Mouse (Mus musculus): ENCODE data around the gene Znfx1.

The Znfx1 gene

DNA sequence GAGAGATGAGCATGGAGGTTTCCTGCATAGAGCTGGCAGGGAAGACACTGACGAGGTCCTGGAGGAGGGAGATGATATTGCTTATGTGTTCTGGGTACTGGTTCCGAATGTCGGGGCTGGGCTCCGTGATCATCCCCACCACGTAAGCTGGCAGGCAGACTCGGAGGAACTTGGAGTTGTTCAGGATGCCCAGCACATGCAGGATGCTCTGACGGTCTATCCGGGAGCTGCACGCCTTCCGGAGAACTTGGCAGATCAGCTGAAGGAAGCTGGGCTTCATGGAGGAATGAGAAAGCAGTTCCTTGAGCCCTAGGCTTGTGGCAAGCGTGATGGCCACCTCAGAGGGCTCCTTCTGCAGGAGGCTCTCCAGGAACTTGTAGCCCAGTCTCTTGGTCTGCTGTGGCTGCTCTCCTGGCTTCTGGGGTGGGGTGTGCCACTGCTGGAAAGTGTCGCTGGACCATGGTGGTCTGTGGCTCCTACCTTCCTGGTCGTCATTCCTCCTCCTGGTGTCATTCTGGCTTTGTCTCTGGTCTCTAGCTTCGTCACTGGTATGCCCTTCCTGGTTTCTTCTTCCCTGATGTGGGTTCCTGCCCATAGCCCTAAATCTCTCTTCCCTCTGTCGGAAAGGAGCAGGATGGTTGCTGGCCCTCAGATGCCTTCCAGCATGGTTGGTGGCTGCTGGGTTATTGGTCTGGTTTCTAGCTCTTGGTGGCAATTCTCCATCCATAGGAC is 6.4 kb downstream of the Znfx1 start:
- in situ Hi-C loops (cut with MboI, MseI) = no loop called here

DNA sequence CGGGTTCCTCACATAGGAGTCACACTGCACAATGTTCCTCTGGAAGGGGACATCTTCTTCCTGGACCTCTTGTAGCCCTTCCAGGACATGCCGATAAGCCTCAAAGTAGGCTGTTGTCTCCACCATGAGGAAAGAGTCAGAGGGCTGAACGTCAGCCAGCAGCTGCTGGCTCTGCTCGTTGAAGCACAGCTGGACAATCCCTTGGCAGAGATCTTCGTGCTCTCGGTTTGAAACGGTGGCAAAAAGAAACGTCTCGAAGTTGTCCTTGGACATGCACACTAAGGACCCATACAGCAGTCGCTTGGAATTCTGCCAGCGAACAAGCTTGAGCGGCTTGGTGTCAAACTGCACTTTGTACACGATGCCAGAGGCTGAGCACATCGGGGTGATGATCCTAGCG is 7.4 kb downstream of the Znfx1 start:
- in situ Hi-C loops (cut with MboI, MseI) = no loop called here

DNA sequence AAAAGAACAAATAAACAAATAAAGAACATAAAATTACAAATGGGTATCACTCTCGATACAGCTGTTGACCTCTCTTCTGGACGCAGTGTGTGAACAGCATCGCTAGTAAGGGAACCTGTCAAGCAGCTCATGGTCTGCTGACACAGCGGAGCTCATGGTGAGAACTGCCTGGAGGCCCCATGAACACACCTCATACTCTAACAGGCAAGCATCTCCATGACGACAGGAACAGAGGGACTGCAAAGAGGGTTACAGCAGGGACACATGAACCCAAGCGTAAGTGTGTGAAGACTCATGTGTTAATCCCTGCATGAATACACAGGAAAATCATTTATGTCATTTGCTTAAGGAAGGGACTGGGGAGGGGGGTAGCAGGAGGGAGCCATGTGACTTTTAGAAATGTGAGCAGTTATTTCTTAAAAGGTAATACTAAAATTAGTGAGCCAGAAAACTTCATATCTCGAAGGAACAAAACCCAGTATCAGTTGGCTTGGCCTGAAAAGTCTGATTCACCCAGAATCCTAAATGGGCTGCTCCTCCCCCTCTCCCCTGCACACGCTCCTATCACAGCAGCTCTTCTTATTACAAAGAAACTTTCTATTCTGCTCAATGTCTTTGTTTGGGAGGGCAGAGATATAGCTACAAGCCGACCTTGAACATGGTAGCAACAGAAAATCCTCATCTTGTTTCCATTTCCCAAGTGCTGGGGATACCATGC is 9.5 kb downstream of the Znfx1 start:
- in situ Hi-C loops (cut with MboI, MseI) = no loop called here

DNA sequence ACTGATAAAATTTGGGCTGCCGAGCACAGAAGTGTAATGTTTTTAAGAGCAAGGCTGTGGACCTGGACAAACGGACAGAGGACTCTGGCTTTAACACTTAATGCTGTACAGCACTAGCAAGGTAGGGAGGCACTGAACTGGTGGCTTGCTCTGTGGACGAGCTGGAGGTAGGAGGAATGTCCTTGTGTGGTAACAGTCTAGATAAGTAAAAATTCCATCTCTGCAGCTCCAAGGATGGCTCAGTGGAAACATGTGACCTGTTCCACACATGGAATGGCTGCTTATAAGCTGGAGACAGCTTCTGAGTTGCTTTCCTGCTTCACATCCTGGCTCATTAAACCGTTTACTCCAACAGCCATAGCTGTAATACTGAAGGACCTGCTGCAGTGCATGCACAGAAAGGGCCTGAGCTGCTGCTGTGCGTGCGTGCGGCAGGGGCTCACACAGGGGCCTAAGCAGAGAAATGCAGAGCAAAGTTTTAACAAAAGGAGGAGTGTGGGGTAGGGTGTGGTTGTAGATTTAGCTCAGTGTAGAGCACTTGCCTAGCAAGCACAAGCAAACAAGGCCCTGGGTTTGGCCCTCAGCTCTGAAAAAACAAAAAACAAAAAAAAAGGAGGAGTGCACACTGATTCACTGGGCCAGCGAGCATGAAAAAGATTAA is 14.0 kb downstream of the Znfx1 start:
- in situ Hi-C loops (cut with MboI, MseI) = no loop called here

DNA sequence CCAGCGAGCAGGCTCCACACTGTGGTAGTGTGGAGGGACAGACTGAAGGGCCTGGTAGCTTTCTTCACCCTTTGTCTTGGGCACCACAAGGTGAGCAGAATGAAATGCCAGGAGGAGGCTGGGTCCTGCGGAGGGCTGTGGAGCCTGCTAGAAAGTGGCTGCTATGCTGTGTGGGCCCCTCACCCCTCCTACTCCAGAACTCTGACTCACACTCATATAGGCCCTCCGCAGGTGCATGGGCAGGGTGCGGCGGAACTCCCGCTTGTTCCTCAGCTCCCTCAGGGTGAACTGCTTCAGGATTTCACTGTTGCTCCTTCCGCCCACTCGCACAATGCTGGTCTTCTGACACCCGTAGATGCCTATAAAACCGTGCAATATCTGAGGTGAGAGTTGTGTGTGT is 14.6 kb downstream of the Znfx1 start:
- in situ Hi-C loops (cut with MboI, MseI) = no loop called here

DNA sequence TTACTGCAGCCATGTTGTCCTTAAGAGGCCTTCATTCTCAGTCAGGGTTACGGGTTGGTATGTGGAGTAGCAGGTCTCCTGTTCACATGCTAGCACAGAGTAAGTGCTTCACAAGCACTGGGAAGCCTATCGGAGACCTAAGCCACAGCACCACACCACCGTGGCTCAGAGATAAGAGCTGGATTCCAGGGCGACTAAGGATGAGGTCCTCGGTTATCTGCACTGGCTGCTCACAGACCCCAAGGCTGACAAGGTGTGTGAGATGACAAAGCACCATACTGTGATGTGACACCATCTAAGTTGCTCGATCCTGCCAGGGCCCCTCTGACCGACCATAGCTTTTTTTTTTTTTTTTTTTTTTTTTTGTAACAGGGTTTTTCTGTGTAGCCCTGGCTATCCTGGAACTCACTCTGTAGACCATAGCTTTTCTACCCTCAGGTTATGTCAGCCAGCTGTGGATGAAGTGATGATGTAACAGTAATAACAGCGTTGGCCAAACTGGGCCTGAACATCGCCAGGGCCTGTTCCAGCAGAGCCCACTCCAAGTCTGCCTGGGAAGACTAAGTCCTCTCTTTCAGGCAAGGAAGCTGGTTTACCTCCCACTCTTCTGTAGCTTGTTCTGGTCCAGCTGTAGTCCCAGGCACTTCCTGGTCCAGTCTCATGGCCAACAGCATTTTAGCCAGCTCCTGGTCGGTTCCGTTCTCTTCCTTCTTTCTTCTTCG is 19.3 kb downstream of the Znfx1 start:
- in situ Hi-C loops (cut with MboI, MseI) = no loop called here

DNA sequence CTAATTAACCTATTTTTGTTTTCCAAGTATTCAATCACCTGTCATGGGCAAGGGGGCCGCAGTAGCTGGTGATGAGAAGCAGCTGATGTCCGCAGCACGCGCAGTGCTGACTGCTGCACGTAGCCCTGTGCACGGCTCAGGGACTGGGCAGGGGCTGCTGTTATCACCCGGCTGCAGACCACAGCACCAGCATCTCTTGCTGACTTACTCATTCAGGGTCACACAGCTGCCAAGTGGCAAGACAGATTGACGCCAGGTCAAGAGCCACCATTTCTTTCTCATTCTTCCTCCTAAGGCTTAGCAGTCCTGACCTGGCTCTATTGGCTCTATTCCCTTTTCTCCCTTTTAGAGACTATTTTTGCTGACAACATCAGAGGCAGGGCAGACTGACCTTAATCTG is 23.4 kb downstream of the Znfx1 start:
- in situ Hi-C loops (cut with MboI, MseI) = loop anchor here in 1 of 2 experiments (10.0 kb wide), 1 partner anchor 1855 kb away; no protein-coding TSS in a partner anchor

DNA sequence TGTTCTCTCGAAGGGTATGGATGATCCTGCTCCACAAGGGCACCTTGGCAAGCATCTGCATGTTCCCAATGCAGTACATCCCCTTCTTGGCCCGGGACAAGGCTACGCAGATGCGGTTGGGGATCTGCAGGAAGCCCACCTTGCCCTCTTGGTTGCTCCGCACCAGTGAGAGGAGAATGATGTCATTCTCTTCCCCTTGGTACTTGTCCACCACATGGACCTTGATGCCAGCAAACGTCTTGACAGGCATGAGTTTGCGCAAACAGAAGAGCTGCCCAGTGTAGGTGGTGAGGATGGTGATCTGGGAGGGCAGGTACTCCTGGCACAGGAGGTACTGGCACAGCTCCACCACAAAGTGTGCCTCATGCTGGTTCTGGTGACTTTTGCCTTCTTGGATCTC is 24.1 kb downstream of the Znfx1 start:
- in situ Hi-C loops (cut with MboI, MseI) = loop anchor here in 1 of 2 experiments (10.0 kb wide), 1 partner anchor 1854 kb away; no protein-coding TSS in a partner anchor

DNA sequence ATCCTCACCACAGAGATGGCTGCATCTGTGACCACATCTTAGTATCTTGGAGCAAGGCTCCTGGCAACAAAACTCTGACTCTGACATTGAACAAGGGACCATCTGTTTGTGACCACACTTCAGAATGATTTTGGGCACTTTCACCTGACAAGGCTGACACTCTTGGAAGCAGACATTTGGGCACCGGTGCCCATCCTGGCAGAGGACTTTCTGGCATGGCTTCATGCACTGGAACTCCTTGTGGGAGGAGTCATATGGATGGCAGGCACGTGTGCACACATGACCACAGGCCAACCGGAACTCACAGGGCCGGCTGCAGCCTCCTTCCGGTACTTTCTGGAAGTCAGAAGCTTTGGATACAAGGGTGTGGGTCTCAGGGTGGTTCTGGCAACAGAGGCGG is 24.5 kb downstream of the Znfx1 start:
- in situ Hi-C loops (cut with MboI, MseI) = loop anchor here in 1 of 2 experiments (10.0 kb wide), 1 partner anchor 1853 kb away; no protein-coding TSS in a partner anchor

DNA sequence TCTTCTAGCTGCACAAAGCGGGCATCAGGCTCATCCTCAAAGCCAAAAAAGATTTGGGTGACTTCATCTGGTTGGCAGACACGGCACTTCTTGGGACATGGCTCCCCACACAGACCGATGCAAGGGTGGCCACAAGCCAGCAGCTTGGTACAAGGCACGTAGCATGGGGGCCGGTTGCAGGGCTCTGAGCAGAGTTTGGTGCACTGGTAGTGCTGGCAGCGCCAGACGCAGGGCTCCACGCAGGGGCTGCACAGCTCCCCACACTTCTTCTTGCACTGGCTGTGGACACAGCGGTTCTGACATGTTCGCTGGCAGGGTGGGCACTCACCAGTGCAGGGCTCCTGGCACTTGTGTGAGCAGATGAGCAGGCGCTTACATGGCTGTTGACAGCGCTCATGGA is 25.1 kb downstream of the Znfx1 start:
- in situ Hi-C loops (cut with MboI, MseI) = loop anchor here in 1 of 2 experiments (10.0 kb wide), 1 partner anchor 1853 kb away; no protein-coding TSS in a partner anchor

DNA sequence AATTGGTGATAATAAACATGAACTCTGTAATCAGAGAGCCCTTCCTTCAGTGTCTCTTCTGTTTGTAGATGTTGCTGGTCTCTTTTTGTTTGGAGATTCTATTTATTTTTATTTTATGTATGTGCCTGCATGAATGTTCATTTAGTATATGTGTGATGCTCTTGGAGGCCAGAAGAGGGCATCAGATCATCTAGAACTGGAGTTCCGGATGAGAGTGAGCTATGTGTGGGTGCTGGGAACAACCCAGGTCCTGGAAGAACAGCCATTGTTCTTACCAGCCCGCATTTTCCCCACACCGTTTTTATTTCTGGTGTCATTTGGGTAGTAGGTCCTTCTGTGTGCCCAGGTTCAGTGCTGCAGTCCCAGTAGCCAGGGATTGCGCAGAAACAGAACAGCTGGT is 32.3 kb downstream of the Znfx1 start:
- in situ Hi-C loops (cut with MboI, MseI) = loop anchor here in 1 of 2 experiments (10.0 kb wide), 1 partner anchor 1846 kb away; no protein-coding TSS in a partner anchor

DNA sequence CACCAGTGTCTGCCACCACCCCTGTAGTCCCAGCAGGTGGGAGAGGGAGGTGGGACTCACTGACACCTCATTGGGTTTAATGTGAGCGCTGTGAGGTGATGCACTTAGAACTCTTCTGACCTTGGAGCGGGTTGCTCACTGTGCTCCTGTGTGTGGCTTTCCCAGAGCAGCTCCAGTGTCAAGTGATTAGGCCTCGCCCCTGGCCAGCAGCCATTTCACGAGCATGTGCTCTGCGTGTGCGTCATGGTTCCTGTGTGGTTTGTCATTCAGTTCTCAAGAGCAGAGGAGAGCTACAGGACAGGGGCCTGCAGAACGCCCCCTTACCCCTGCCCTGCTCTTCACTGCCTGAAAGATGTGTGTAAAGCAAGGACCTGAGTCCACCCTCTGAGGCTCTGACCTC is 34.3 kb downstream of the Znfx1 start:
- in situ Hi-C loops (cut with MboI, MseI) = no loop called here

DNA sequence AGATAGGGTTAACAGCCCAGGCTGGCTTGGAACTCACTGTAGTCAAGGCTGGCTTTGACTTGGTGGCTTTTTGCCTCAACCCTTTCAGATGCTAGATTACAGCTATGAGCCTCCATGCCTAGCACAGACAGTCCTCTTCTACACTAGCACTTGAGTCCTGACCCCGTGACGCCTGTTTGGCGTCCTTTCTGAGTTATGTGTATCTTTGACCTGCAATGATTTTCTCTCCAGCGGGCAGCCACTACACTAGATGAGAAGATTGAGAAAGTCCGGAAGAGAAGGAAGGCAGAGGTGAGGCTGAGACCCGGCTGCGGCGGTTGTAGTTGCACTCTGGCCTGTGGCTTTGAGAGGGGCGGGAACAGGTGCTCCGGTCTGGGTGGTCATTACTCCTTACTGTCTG is 43.4 kb downstream of the Znfx1 start:
- in situ Hi-C loops (cut with MboI, MseI) = no loop called here

DNA sequence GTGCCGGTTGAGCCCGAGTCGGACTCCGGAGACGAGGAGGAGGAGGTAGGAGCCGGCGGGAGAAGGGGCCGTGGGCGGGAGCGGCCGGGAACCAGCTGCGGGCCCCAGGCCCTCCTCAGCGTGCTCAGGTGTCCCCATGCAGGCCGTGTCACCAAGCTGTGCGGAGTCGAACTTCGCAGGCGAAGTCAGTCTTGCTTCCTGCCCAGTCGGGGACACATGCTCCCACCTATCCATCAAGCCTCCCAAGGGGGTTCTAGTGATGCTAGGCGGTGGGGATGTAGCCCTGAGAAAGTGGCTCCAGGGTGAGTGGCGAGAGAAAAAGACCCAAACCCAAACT is 47.5 kb downstream of the Znfx1 start:
- in situ Hi-C loops (cut with MboI, MseI) = no loop called here

DNA sequence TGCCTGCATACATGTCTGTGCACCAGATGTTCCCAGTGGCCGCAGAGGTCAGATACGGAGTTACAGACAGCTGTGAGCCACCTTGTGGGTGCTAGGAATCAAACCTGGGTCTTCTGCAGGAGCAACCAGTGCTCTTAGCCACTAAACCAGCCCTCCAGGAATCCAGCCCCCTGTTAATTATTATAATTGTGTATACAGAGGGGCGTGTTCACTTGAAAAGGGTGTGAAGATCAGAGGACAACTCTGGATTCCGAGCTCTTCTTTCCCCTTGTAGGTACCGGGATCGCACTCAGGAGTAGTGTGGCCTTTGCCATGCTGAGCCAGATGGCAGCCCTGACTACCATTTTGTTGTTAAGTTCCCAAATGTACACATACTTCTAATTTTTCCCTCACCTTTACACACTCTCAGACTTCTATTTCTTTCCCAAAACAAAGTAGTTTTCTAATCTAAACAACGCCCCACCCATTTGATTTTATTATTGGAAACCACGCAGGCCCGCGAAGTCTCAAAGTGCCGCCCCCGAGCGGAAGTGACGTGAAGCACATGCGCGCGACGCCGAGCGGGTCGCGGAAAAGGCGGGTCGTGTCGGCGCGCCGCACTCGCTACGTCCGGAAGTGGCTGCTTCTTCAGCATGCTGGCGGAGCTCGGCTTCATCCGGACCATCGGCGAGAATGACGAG is 48.0 kb downstream of the Znfx1 start, which contains the start of gene Ddx27:
Ddx27 (plus strand) TSS at position 492 of the 680 bp plus-strand sequence.
- in situ Hi-C loops (cut with MboI, MseI) = no loop called here

DNA sequence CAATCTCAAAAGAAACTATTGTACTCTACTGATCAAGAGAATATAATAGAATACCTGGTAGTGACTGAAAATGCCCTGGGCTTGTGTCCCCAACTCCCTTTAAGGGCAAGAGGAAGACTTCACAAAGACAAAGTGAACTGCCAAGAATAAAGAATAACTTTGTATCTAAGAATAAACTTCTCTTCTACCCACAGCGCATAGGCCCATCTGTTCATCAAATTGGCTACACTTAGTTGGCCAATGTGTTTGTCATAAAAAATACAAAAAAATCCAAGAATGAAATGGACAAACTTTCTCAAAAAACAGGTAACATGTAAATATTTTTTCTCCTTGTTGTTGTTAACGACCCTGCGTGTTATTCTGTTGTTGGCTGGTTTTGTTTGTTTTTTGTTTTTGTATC is 52.3 kb downstream of the Znfx1 start:
- in situ Hi-C loops (cut with MboI, MseI) = no loop called here

DNA sequence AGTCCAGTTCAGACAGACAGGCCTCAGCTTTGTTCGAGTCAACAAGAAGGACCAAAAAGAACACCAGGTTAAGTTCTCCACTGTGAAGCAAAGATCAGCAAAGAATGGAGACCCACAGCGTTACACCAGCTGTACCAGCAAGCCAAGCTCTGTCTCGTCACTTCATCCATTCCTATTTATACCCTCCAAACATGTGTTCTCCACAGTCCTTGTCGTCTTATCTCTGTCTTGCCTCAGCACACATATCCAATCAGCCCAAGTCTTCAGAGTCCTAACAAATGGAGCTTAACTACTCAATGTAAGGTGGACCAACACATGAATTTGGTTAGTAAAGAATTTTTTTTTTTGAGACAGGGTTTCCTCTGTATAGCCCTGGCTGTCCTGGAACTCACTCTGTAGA is 53.3 kb downstream of the Znfx1 start:
- in situ Hi-C loops (cut with MboI, MseI) = loop anchor here in 1 of 2 experiments (5.0 kb wide), 1 partner anchor 52 kb away; no protein-coding TSS in a partner anchor

DNA sequence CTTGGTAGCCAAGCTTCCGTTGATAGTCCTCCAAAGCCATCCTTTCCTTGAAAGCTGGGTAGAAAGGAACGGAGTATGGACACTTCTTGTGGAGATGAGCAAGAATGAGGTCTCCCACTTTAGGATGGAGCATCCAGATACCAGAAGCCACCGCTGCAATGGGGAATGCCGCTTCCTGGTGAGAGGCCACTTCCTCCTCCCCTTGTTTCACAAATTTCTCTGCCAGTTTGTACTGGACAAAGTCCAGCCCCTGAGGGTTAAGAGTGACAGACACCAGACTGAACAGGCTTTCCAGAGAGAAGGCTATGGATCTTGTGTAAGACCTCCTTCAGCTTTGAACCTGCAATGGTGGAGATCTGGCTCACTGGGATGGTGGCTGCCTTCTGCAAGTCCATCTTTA is 55.2 kb downstream of the Znfx1 start:
- in situ Hi-C loops (cut with MboI, MseI) = loop anchor here in 1 of 2 experiments (5.0 kb wide), 1 partner anchor 50 kb away; no protein-coding TSS in a partner anchor

DNA sequence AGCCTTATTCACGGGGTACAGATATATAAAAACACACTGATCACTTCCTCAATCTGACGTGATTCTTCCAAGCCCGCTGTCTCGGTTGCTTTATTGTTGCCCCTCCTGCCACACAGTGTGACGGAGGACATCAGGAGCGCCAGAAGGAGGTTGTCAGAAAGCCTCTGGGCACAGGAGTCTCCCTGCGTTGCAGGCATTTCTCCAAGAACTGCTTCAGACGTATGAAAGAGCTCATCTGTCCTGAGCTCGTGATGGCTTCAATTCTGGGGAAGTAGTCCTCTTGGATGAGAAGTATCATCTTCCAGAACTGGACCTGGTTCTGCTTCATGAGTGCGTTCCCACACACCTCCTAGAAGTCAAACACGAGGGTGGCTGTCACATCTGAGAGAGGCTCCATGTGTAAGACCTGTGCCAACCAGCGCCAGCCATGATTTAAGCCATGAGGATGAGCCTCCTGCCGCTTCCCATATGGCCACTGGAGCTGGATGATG is 55.8 kb downstream of the Znfx1 start:
- in situ Hi-C loops (cut with MboI, MseI) = loop anchor here in 1 of 2 experiments (5.0 kb wide), 1 partner anchor 50 kb away; no protein-coding TSS in a partner anchor

DNA sequence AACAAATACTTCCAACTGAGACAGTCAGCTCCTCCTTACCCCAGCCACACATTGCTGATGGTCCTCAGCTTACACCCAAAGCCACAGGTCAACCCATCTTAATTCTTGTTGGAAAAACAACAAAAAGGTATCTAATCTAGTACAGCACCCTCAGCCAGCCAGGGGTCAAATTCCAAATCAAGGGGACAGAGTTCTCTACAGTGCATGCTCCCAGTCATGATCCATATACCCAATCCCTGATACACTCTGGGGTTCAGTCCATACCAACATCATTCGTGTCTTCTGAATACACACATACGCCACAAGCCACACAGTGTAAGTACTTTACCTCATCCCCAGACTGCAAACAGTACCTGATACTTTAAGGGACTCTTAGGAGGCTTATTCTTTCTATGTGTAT is 56.5 kb downstream of the Znfx1 start:
- in situ Hi-C loops (cut with MboI, MseI) = loop anchor here in 1 of 2 experiments (5.0 kb wide), 1 partner anchor 49 kb away; no protein-coding TSS in a partner anchor

All from T-helper 17 cell (primary cell).